Mouse (Mus musculus) embryonic facial prominence, embryonic 12.5 days (tissue): ENCODE results near the gene Als2cr12. TPM values are rescaled to one million over a fixed set of nuclear protein-coding genes. Genes with fewer than 3 reads are reported as not detected.

Experiments used
- ATAC-seq: fragments of 200-750 bp; cut with Nextera tagmentation; 2 replicates; pipeline ENCODE4 v1.8.0; 2017; ENCODE audit not compliant: insufficient number of reproducible peaks, insufficient read depth, low FRiP score, low TSS enrichment
- H3K27ac ChIP-seq: fragments of 300-500 bp; sonication (generic); 2 replicates; pipeline ENCODE4 v1.5.1; 2016; ENCODE audit warnings: mild to moderate bottlenecking
- H3K27me3 ChIP-seq: fragments of 300-500 bp; sonication (generic); 2 replicates; pipeline ENCODE4 v1.6.1; 2016; ENCODE audit warnings: mild to moderate bottlenecking, moderate library complexity
- H3K36me3 ChIP-seq: fragments of 300-500 bp; sonication (generic); 2 replicates; pipeline ENCODE4 v1.6.1; 2016; ENCODE audit warnings: mild to moderate bottlenecking
- H3K4me1 ChIP-seq: fragments of 300-500 bp; sonication (generic); 2 replicates; pipeline ENCODE4 v1.6.1; 2016
- H3K4me2 ChIP-seq: fragments of 300-500 bp; sonication (generic); replicated peaks from 2 replicates; pipeline ENCODE4 v1.6.1; 2016; ENCODE audit warnings: mild to moderate bottlenecking, moderate library complexity
- H3K4me3 ChIP-seq: fragments of 300-500 bp; sonication (generic); 2 replicates; pipeline ENCODE4 v1.5.1; 2016; ENCODE audit warnings: mild to moderate bottlenecking
- H3K9ac ChIP-seq: fragments of 300-500 bp; sonication (generic); 2 replicates; pipeline ENCODE4 v1.6.1; 2016; ENCODE audit warnings: mild to moderate bottlenecking, moderate library complexity
- H3K9me3 ChIP-seq: fragments of 300-500 bp; sonication (generic); 2 replicates; pipeline ENCODE4 v1.6.1; 2016; ENCODE audit warnings: mild to moderate bottlenecking, moderate library complexity
- WGBS: fragments of 180-500 bp; shearing (Covaris S2); methylation state at CpG from one replicate; pipeline ENCODE4 v1.1.7; 2016; 5-methylcytosine and 5-hydroxymethylcytosine counted together
- polyA plus RNA-seq: library from polyadenylated mRNA; unstranded; fragments of >200 nt; fragmentation: Nextera tagmentation; extraction: Ambion mirVana; gene quantifications from 2 replicates; pipeline ENCODE4 v1.2.1, GENCODE M21; 2016

The Als2cr12 gene
- polyA plus RNA-seq, 1 experiment from 2014 or later, result not detected

DNA sequence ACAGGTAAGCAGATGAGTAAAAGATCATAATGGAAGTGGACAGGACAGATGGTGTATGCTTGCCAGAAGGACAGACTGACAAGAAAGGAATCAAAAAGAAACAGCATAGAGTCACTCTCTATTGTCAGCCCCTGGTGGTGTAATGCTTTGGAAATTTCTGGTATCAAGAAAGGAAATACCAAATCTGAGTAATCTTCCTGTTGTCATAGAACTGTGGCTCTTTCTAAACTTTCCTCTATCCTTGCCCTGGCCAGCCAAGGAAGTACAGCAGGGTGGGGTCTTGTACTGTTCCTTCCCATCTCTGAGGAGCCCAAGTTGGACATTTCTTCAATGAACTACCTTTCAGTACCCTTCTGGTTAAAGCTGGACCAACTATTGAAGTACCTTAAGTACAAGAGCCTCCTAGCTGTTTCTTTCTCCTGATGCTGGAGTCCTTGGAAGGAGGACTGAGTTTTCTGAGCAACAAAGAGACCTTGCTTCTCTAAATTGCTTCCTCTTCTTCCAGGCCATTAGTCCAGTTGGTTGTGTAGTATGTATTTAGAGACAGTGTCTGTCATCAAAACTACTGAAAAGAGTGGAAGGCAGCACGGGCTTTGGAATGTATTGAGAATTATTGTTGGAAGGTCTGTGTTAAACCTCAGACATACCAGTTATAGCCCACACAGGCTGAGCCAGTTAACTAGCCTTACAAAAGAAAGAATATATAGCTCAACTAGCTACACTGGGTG is 31.4 kb upstream of the Als2cr12 start:
- H3K9ac ChIP-seq, result no peak overlapping the region
- H3K4me3 ChIP-seq, result no peak overlapping the region
- H3K36me3 ChIP-seq, result peaks cover 44% of the 10 kb centered on the region
- 100% methylated on average over 1 of the region's 1 CpGs for WGBS
- H3K9me3 ChIP-seq, result no peaks in the 10 kb centered on the region
- no peak for ATAC-seq
- no peaks in the 10 kb centered on the region for H3K4me1 ChIP-seq
- H3K4me2 ChIP-seq, result no peak overlapping the region
- no peaks in the 10 kb centered on the region for H3K27me3 ChIP-seq
- no peak overlapping the region for H3K27ac ChIP-seq

DNA sequence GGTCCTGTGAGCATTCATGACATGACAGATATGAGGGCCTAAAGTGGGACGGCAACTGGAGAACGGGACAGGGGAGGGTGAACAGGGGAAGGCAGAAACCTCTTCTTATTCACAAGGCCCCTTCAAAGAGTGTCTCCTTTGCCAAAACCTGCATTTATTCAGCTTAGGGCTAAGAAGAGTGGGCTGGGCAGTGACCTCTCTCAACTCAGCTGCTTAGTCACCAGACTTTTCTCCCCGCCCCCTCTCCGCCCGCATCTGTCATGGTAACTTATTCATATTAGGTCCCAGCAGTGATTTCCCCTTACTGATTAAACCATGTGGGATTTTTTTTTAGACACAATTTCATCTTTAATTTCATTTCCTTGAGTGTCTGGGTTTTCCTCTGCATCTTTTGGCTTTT is 30.0 kb upstream of the Als2cr12 start:
- 86% methylated on average over 5 of the region's 5 CpGs for WGBS
- peaks cover 33% of the 10 kb centered on the region for H3K36me3 ChIP-seq
- no peaks in the 10 kb centered on the region for H3K9me3 ChIP-seq
- no peaks in the 10 kb centered on the region for H3K27me3 ChIP-seq
- H3K4me1 ChIP-seq, result no peaks in the 10 kb centered on the region
- no peak overlapping the region for H3K4me2 ChIP-seq
- no peak overlapping the region for H3K4me3 ChIP-seq
- H3K9ac ChIP-seq, result no peak overlapping the region
- ATAC-seq, result no peak
- H3K27ac ChIP-seq, result no peak overlapping the region

DNA sequence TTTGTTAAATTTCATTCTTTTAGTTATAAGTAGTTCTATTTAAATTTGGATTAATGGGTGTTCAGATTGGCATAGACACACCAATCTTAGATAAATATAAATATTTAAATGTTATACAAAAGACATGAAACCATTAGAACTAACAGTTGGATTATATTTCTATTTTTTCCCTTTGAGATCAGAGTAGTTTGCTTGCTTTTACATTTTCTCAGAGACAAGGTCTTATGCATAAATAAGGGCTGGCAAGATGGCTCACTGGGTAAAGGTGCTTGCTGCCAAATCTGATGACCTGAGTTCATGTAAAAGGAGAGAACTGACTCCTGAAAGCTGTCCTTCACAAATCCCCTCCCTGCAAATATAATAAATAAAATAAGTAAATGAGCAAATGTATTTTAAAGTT is 29.3 kb upstream of the Als2cr12 start:
- ATAC-seq, result no peak

DNA sequence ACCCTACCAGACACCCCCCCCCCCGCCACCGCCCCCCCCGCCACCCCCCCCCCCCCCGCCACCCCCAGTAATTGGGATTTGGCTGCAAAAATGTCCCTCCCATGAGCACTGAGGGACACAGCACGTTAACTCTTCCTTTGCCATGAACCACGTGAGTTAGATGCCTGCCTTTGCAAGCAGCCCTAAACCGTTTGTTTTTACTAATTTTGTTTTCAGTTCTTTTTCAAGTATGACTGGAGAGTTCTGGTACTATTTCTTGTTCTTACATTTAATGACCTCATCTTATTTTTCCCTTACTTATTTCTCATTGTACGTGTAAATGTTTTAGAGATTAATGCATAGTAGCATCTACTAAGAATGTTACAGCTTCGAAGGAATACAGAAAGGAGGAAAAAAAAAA is 28.7 kb upstream of the Als2cr12 start:
- Histone ChIP-seq H3K36me3 (peaks cover 31% of the 10 kb centered on the region), H3K4me3 (no peak overlapping the region), H3K4me2 (0 out of 2 replicates have a peak overlapping the region, but pooled peaks have one; percentile 1), H3K27ac (no peak overlapping the region), H3K9me3 (no peaks in the 10 kb centered on the region), H3K4me1 (no peaks in the 10 kb centered on the region), H3K27me3 (no peaks in the 10 kb centered on the region), H3K9ac (no peak overlapping the region)
- no peak for ATAC-seq
- WGBS, result 38% methylated on average over 9 of the region's 9 CpGs

More for the DNA sequence above, 29.3 kb upstream of the Als2cr12 start:
- Histone ChIP-seq H3K4me1 (no peaks in the 10 kb centered on the region), H3K9ac (no peak overlapping the region), H3K4me3 (no peak overlapping the region), H3K4me2 (no peak overlapping the region), H3K36me3 (peaks cover 30% of the 10 kb centered on the region), H3K27me3 (no peaks in the 10 kb centered on the region), H3K9me3 (no peaks in the 10 kb centered on the region), H3K27ac (no peak overlapping the region)

DNA sequence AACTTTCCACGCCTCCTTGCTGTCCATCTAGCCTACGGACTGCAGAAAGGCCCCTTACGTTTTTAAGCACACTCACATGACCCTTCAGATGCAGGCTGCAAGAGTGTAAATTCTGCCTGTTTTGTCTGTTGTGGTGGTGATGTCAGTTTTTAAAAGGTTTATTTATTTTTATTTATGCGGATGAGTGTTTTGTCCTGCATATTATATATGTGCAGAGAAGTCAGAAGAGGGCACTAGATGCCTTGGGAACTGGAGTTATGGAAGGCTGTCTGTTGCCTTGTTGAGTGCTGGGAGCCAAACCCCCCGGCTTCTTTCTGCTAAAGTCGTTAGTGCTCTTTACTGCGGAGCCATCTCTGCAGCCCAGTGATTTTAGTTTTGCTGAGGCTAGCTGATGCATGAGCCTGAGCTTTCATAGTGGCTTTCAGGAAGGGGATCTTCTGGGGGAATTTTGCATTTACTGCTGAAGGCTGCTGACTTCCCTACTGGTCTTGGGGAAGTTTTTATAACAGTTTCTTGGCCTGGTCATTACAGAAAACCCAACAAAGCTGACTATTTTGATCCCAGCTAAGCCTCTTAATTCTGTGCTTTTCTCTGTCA is 28.1 kb upstream of the Als2cr12 start:
- H3K27me3 ChIP-seq, result no peaks in the 10 kb centered on the region
- H3K4me1 ChIP-seq, result no peaks in the 10 kb centered on the region
- no peak overlapping the region for H3K9ac ChIP-seq
- no peak for ATAC-seq
- no peak overlapping the region for H3K4me3 ChIP-seq
- WGBS, result 55% methylated on average over 7 of the region's 7 CpGs
- H3K4me2 ChIP-seq, result 0 out of 2 replicates have a peak overlapping the region, but pooled peaks have one; percentile 1
- H3K27ac ChIP-seq, result no peak overlapping the region; the same call in 1 of the 2 replicates
- H3K36me3 ChIP-seq, result peaks cover 31% of the 10 kb centered on the region
- no peaks in the 10 kb centered on the region for H3K9me3 ChIP-seq

DNA sequence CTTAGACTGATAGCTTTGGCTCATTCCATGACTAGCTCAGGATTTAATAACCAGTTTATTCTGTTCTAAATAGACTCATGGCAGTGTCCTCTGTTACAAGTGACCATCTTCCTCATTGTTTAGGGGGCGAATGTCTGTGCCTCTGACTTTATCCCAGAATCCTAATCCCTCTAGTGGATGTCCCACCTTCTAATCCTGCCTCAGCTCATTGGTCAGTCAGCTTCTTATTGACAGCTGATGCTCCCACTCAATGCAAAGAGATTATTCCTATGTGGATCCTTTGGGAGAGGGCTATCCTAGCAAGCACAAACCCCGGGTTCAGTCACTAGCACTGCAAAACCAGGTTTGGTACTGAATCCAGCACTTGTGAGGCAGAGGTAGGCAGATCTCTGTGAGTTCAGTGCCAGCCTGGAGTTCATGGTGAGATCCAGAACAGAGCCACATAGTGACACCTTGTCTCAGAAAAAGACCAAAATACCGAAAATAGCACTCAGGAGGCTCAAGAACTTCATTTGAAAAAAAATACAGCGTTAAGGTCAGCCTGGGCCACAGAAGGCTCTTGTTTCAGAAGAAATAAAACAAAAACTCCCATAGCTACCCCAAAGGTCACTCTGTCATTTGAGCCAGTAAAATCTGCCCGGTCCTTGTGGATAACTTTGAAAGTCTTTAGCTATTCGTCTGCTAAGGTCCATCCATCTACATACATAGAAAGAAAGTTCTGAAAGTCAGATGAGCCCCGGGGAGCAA is 27.4 kb upstream of the Als2cr12 start:
- no peak overlapping the region for H3K4me2 ChIP-seq
- no peak overlapping the region for H3K9ac ChIP-seq
- H3K27me3 ChIP-seq, result no peaks in the 10 kb centered on the region
- no peak for ATAC-seq
- H3K27ac ChIP-seq, result no peak overlapping the region
- no peaks in the 10 kb centered on the region for H3K9me3 ChIP-seq
- no peaks in the 10 kb centered on the region for H3K4me1 ChIP-seq
- H3K36me3 ChIP-seq, result peaks cover 27% of the 10 kb centered on the region
- no peak overlapping the region for H3K4me3 ChIP-seq
- WGBS, result 55% methylated on average over 7 of the region's 7 CpGs

DNA sequence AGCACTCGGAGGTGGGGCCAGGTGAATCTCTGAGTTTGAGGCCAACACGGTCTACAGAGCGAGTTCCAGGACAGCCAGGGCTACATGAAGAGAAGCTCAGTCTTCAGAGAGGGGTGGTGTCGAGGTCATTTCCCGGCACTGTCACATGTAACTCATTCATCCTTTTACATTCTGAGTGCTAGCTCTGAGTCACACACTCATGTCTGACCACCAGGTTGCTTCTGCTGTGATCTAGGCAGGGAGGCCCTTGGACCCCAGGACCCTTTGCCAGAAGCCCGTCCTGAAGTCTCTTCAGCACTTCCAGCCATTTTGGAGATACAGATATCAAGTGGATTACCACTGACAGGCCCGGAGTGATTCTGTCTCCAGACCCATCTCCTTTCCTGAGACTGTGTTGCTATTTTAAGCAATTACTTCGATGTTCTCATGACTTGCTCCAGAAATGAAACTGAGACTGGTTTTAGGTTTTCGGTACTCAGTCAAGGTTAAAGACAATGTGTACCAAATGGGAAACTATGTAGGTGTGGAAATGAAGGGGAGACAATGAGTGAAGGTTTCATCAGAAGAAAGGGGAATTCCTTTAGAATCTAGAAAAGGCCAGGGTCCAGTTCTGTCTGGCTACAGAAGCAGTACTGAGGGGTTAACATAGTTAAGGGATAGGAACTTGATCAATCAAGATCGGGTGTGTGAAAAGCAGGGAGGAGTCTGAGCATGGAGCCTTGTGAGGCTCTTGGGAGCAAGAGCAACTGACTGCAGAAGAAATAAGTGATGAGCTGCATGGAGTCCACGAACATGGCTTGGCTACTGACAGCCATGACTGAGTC is 26.5 kb upstream of the Als2cr12 start:
- WGBS, result 90% methylated on average over 11 of the region's 11 CpGs
- no peak overlapping the region for H3K9ac ChIP-seq
- no peaks in the 10 kb centered on the region for H3K9me3 ChIP-seq
- H3K27me3 ChIP-seq, result no peaks in the 10 kb centered on the region
- no peak for ATAC-seq
- no peak overlapping the region for H3K4me2 ChIP-seq
- peaks cover 25% of the 10 kb centered on the region for H3K36me3 ChIP-seq
- H3K4me3 ChIP-seq, result no peak overlapping the region
- H3K4me1 ChIP-seq, result no peaks in the 10 kb centered on the region
- no peak overlapping the region for H3K27ac ChIP-seq

DNA sequence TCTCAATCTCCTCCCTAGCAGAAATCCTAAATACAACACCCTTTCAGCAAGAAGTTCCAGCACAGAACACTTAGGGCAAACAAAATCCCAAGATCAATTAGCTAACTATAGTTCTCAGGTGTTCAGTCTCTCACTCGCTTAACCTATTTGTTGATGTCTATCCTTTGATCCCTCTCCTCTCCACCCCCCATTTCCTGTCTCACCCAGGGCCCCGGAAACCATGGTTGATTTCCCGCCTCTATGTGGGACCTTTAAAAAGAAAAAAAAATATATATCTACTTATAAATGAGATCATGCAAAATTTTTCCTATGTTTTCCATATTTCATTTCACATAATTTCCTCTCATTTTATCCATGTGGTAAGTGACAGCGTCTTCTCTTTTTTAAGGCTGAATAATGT is 25.2 kb upstream of the Als2cr12 start:
- no peak overlapping the region for H3K4me3 ChIP-seq
- no peaks in the 10 kb centered on the region for H3K27me3 ChIP-seq
- ATAC-seq, result no peak
- 69% methylated on average over 4 of the region's 4 CpGs for WGBS
- H3K4me2 ChIP-seq, result no peak overlapping the region
- no peaks in the 10 kb centered on the region for H3K9me3 ChIP-seq
- H3K9ac ChIP-seq, result no peak overlapping the region
- no peak overlapping the region for H3K27ac ChIP-seq
- H3K36me3 ChIP-seq, result peaks cover 25% of the 10 kb centered on the region
- H3K4me1 ChIP-seq, result peaks cover 6% of the 10 kb centered on the region; the same call in 1 of the 2 replicates

DNA sequence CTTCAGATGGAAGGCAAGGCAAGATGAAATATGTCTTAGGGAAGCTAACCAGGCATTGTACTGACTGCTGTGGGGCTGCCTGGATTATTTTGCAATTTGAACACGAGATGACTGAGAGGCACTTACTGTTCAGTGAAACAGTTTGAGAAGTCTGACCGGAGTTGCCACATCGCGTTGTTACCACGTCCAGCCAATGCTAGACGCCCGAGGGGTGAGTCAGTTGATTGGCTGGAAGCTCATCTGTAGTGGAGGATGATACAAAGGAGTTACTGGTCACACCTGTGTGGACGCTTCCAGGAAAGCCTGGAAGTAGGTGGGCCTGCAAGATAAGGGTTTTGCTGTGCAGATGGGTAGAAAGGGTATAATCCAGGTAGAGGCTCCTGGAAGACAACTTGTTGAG is 24.3 kb upstream of the Als2cr12 start:
- no peak overlapping the region for H3K4me2 ChIP-seq
- H3K27me3 ChIP-seq, result no peaks in the 10 kb centered on the region
- no peak overlapping the region for H3K27ac ChIP-seq
- H3K36me3 ChIP-seq, result peaks cover 31% of the 10 kb centered on the region
- no peak for ATAC-seq
- no peaks in the 10 kb centered on the region for H3K9me3 ChIP-seq
- H3K4me3 ChIP-seq, result no peak overlapping the region
- peaks cover 13% of the 10 kb centered on the region; the same call in 1 of the 2 replicates for H3K4me1 ChIP-seq
- 91% methylated on average over 8 of the region's 8 CpGs for WGBS
- H3K9ac ChIP-seq, result no peak overlapping the region

DNA sequence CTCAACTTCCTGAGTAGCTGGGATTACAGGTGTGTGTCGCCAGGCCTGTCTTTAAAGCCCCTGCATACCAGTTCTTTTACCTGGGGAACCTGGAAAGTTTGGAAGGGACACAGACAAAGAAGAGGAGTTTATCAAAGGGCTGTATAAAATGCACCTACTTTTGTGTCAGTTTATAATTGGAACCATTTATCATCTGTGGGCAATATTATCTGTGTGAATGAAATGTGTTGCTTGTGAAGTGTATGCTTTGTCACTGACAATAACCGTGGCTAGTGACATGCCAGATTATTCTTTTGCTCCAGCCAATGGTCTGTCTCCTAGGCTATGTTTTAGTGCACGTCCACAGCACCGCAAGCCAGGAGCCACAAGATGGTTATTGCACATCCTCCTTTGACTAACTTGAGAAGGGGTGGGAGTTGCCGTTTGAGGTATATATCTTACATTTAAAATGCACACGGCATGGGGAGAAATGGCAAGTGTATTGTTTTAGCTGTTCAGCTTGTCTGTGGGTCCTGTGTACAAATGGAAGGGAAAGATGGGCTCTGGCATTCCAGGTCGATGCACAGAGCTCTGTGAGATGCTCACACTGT is 23.7 kb upstream of the Als2cr12 start:
- Histone ChIP-seq H3K4me2 (no peak overlapping the region), H3K4me1 (peaks cover 14% of the 10 kb centered on the region), H3K4me3 (no peak overlapping the region), H3K9me3 (no peaks in the 10 kb centered on the region), H3K27me3 (no peaks in the 10 kb centered on the region), H3K27ac (no peak overlapping the region), H3K36me3 (peaks cover 32% of the 10 kb centered on the region), H3K9ac (no peak overlapping the region)
- WGBS, result 89% methylated on average over 7 of the region's 7 CpGs
- ATAC-seq, result no peak

DNA sequence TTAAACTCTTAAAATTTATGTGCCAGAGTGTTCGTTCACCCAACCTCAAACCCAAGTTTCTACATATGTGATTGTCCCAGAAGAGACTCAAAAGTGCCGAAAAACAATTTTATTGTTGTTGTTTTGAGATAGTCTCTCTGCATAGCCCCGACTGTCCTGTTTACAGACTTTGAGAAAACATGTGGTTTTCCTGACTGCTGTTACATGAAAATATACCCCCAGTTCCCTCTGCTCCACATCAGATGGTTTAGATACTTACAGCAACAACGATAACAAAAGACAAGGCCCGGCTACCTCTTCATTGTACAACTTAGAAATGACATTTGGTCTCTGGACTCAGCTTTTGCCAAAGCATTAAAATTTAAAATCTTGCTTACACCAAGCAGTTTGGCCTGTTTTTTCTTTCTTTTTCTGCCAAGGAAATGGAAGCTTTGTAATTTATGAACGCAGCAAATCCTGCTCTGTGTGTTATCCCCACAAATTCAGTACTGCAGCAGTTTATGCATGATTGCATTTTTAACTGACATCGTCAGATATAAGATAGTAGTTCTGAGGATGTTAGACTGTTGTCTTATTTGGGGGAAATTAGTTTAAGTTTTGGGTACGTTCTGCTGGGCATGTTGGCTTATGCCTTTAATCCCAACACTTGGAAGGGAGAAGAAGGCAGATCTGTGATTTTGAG is 21.9 kb upstream of the Als2cr12 start:
- ATAC-seq, result no peak
- Histone ChIP-seq H3K9ac (no peak overlapping the region), H3K27me3 (no peaks in the 10 kb centered on the region), H3K4me1 (peaks cover 21% of the 10 kb centered on the region), H3K4me2 (no peak overlapping the region), H3K9me3 (no peaks in the 10 kb centered on the region), H3K27ac (no peak overlapping the region), H3K36me3 (peaks cover 32% of the 10 kb centered on the region), H3K4me3 (no peak overlapping the region)
- 92% methylated on average over 8 of the region's 8 CpGs for WGBS
